Mouse (Mus musculus) forebrain, postnatal 0 days (tissue): Measurements from ENCODE around the gene Gm20683. TPM values are rescaled to one million over a fixed set of nuclear protein-coding genes. Genes with fewer than 3 reads are reported as not detected.
A peak's percentile ranks its signal among the peaks of the same experiment; 100 is the strongest.

Experiments
- ATAC-seq: fragments of 200-750 bp; cut with Nextera tagmentation; 2 replicates; pipeline ENCODE4 v1.8.0; 2017; ENCODE audit warnings: mild to moderate bottlenecking, moderate library complexity
- DNase-seq: peaks from one replicate; pipeline ENCODE4 v3.0.0-alpha.2; 2015
- H3K27ac ChIP-seq: fragments of 300-500 bp; sonication (generic); 2 replicates; pipeline ENCODE4 v1.5.1; 2014; ENCODE audit warnings: low read depth, mild to moderate bottlenecking, antibody characterized with exemption, low read length, moderate library complexity, mixed read lengths
- H3K27me3 ChIP-seq: fragments of 300-500 bp; sonication (generic); 2 replicates; pipeline ENCODE4 v1.6.1; 2014; ENCODE audit warnings: mild to moderate bottlenecking, low read length, mixed read lengths; ENCODE audit not compliant: insufficient read depth
- H3K36me3 ChIP-seq: fragments of 300-500 bp; sonication (generic); 2 replicates; pipeline ENCODE4 v1.6.1; 2014; ENCODE audit warnings: mild to moderate bottlenecking, moderate library complexity; ENCODE audit not compliant: insufficient read depth
- H3K4me1 ChIP-seq: fragments of 300-500 bp; sonication (generic); 2 replicates; pipeline ENCODE4 v1.6.1; 2014; ENCODE audit warnings: antibody characterized with exemption; ENCODE audit not compliant: insufficient read depth
- H3K4me2 ChIP-seq: fragments of 300-500 bp; sonication (generic); 2 replicates; pipeline ENCODE4 v1.6.1; 2014; ENCODE audit warnings: low read depth, mild to moderate bottlenecking, moderate library complexity
- H3K4me3 ChIP-seq: fragments of 300-500 bp; sonication (generic); 2 replicates; pipeline ENCODE4 v1.5.1; 2014; ENCODE audit warnings: low read depth, low read length, mixed read lengths
- H3K9ac ChIP-seq: fragments of 300-500 bp; sonication (generic); 2 replicates; pipeline ENCODE4 v1.6.1; 2014; ENCODE audit warnings: mild to moderate bottlenecking
- H3K9me3 ChIP-seq: fragments of 300-500 bp; sonication (generic); 2 replicates; pipeline ENCODE4 v1.6.1; 2016; ENCODE audit warnings: low read length
- CTCF ChIP-seq: sonication (generic); IDR thresholded peaks from 2 replicates; pipeline ENCODE4 v1.5.1; 2016; ENCODE audit warnings: antibody characterized with exemption, control low read depth, low read depth
- WGBS: fragments of 180-500 bp; shearing (Covaris S2); extraction: QIAGEN DNeasy Blood & Tissue Kit; methylation state at CpG from one replicate; pipeline ENCODE4 v1.1.7; 2014; 5-methylcytosine and 5-hydroxymethylcytosine counted together
- polyA plus RNA-seq: library from polyadenylated mRNA; unstranded; fragments of >200 nt; fragmentation: Nextera tagmentation; extraction: Ambion mirVana; gene quantifications from 2 replicates; pipeline ENCODE4 v1.2.1, GENCODE M21; 2015
- total RNA-seq: library from RNA; depleted of rRNA; stranded (reverse); fragments of >200 nt; gene quantifications from 2 replicates; pipeline ENCODE4 v1.2.3, GENCODE M21; 2014

Gm20683 gene
- total and polyA plus RNA-seq, 2 experiments from 2014 or later, result 12.3 to 23.8 TPM

DNA sequence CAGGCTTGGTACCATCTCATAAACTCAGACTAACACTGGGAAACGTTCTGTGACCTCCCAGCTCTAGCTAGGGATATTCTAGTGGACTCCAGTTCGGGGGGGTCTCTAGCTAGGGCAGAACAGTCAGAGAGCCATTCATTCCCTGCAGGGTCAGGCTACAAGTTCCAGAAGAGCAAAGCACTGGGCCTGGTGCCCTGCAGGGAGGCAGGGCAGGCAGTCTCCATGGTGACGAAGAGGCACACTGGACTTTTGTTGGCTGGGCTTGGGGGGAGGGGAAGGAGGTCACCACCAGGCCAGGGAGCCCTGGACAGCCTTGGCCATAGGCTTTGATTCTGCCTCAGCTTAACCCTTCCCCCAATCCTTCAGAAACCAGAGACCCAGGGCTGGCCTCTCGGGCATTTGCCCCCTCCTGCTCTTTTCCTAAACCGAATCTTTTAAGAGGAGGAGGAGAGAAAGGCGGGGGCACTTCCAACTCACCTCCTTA, 45.9 kb downstream of the Gm20683 start, which contains the start of gene AC134908.4:
AC134908.4 (minus strand) TSS at position 51 of the 484 bp plus-strand sequence.
- peak within 1 kb of the TSS; percentile 45; the same call in 1 of the 2 replicates for H3K9ac ChIP-seq
- no peaks in the 10 kb centered on the region for H3K36me3 ChIP-seq
- H3K27me3 ChIP-seq, result peaks cover 6% of the 10 kb centered on the region; the same call in 1 of the 2 replicates
- no peaks in the 10 kb centered on the region for H3K9me3 ChIP-seq
- TF ChIP-seq CTCF, result no peak
- H3K4me2 ChIP-seq, result peak within 1 kb of the TSS; percentile 64
- 14% methylated on average over 6 of the region's 6 CpGs for WGBS
- peak within 1 kb of the TSS; percentile 47 for H3K4me3 ChIP-seq
- peak; percentile 10 for ATAC-seq
- peak within 1 kb of the TSS; percentile 41; the same call in 1 of the 2 replicates for H3K27ac ChIP-seq
- DNase-seq, result peak; percentile 48
- peaks cover 11% of the 10 kb centered on the region for H3K4me1 ChIP-seq

DNA sequence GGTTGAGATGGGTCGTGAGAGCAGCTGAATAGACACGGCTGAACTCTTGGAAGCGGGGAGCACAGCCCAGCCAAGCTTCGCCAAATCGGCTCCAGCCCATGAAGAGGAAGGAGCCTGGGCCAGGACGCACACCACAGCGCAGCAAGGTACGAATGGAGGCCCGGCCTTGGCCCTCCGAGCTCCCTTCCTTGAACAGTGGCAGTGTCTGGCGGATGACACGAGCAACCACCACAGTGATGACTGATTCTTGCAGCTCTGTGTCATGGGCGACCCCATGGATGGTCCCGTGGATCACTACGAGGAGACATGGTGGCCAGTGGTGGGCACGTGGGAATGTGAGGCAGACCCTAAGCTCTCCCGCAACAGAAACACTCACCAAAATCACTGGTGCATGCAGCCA, 46.6 kb downstream of the Gm20683 start:
- Histone ChIP-seq H3K4me2 (peak overlapping the region; percentile 64), H3K4me1 (peaks cover 11% of the 10 kb centered on the region), H3K9ac (no peak overlapping the region), H3K27ac (peak overlapping the region; percentile 41; the same call in 1 of the 2 replicates), H3K9me3 (no peaks in the 10 kb centered on the region), H3K36me3 (no peaks in the 10 kb centered on the region), H3K4me3 (no peak overlapping the region), H3K27me3 (peaks cover 6% of the 10 kb centered on the region; the same call in 1 of the 2 replicates)
- no peak for TF ChIP-seq CTCF
- 53% methylated on average over 17 of the region's 17 CpGs for WGBS
- no peak for ATAC-seq
- DNase-seq, result no peak

DNA sequence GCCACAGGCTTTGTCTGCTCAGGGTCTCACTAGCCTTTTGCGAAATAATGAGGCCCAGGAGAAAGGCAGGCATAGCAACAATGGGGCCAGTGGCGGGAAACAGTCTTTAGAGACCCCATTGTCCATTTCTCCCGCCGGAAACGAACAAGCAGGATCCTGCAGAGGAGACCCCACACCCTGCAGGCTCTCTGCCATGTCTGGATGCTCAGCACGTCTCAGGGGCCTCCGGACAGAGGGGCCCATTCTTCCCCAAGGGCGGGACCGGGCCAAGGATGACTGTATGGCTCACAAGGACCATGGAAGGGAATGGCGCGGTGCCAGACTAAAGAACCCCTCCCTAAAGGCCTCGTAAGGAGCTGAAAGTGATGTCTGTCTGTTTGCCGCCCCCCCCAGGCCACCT, 47.4 kb downstream of the Gm20683 start:
- Histone ChIP-seq H3K4me1 (peaks cover 11% of the 10 kb centered on the region), H3K4me2 (0 out of 2 replicates have a peak overlapping the region, but pooled peaks have one; percentile 13), H3K27ac (peak overlapping the region; percentile 91), H3K36me3 (0 out of 2 replicates have a peak, but pooled peaks cover 6% of the 10 kb centered on the region), H3K9ac (no peak overlapping the region), H3K9me3 (no peaks in the 10 kb centered on the region), H3K27me3 (peaks cover 6% of the 10 kb centered on the region; the same call in 1 of the 2 replicates), H3K4me3 (no peak overlapping the region)
- TF ChIP-seq CTCF, result no peak
- ATAC-seq (no peak), DNase-seq (no peak)
- 6% methylated on average over 13 of the region's 13 CpGs for WGBS

DNA sequence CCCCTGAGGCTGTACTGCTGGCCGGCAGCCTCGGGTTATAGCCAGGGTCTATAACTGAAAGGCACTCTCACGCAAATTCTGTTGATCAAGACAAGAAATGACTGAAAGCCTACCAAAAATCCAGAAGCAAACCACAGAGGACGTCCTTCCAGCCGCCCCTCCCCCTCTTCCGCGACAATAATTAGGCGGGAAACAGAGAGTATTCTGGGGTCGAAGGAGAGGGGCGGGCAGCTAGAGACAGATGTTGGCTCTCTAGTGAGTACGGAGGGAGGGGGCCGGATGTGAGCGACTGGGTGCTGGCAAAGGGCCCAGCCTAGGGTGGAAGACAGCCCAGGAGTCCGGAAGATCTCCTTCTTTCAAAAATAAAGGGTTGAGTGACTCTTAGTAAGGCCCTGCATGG, 48.9 kb downstream of the Gm20683 start, which contains the start of gene Fam173a:
Fam173a (minus strand) TSS at position 287 of the 400 bp plus-strand sequence.
- peak within 1 kb of the TSS; percentile 86 for H3K9ac ChIP-seq
- ATAC-seq, result peak; percentile 53
- no peak for TF ChIP-seq CTCF
- DNase-seq, result peak; percentile 79
- H3K27me3 ChIP-seq, result peaks cover 6% of the 10 kb centered on the region; the same call in 1 of the 2 replicates
- H3K4me1 ChIP-seq, result peaks cover 11% of the 10 kb centered on the region
- H3K27ac ChIP-seq, result peak within 1 kb of the TSS; percentile 91
- H3K4me2 ChIP-seq, result peak within 1 kb of the TSS; percentile 96
- WGBS, result under 1% methylated on average over 14 of the region's 14 CpGs
- H3K4me3 ChIP-seq, result peak within 1 kb of the TSS; percentile 87
- peaks cover 10% of the 10 kb centered on the region for H3K36me3 ChIP-seq
- H3K9me3 ChIP-seq, result no peaks in the 10 kb centered on the region

DNA sequence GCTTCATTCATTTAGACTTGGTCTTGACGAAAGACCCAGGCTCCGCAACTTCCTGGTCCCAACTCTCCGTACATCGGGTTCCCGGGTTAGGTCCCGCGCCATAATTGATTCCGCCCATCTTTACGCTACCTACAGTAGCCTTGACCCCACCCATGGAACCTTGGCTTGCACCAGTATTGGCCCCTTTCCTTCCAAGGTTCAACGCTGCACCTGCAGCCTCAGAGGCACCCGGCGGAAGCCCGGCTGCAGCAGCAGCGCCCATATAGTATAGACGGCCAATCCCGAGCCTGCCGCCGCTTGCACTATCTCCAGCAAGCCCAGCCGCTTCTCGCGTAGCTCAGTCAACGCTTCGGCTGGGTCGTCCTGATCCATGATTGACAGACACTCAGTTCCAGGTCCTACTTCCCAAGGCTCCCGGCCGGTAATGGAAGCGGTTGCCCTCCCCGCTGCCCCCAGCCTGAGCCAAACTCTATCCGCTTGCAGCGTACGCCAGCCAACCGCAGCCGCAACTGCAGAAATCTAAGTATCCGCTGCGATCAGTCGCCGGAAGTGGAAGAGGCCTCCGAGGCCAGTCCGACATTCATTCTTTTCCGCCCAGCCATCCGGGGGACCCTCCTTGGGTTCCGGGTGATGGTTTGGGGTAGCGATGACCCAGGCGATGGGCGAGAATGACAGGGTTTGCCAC, 49.6 kb downstream of the Gm20683 start:
- peaks cover 11% of the 10 kb centered on the region for H3K4me1 ChIP-seq
- WGBS, result under 1% methylated on average over 45 of the region's 45 CpGs
- no peak for TF ChIP-seq CTCF

DNA sequence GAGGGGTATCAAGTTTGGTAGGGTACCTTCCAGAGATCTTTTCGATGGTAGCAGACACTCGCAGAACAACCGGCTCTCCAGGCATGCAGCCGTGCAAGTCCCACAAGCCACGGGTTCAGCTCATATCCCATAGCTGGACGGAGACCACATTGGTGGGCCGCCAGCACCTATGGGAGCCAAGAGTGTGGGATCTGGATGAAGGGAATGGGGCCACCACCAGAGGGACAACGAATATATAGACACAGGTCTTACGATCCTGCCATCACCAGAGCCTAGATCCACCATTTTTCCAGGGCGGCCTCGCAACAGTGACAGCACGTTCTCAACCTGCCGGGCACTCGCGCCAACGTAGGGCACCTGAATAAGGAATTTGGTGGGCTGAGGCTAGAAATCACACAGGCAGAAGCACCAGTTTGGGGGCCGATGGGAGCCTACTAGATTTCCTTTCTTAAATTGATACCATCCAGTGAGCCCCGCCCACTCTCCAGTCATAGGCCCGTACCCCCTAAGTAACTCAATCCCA, 50.2 kb downstream of the Gm20683 start:
- H3K4me1 ChIP-seq, result peaks cover 11% of the 10 kb centered on the region
- H3K36me3 ChIP-seq, result peaks cover 14% of the 10 kb centered on the region
- peak overlapping the region; percentile 96 for H3K4me2 ChIP-seq
- no peaks in the 10 kb centered on the region for H3K9me3 ChIP-seq
- H3K9ac ChIP-seq, result peak overlapping the region; percentile 86
- peaks cover 3% of the 10 kb centered on the region; the same call in 1 of the 2 replicates for H3K27me3 ChIP-seq
- 22% methylated on average over 19 of the region's 19 CpGs for WGBS
- TF ChIP-seq CTCF, result peak; percentile 27
- H3K4me3 ChIP-seq, result peak overlapping the region; percentile 87
- DNase-seq, result no peak
- peak; percentile 23 for ATAC-seq
- peak overlapping the region; percentile 91 for H3K27ac ChIP-seq

More for the DNA sequence above, 49.6 kb downstream of the Gm20683 start:
- Histone ChIP-seq H3K27ac (peak overlapping the region; percentile 91), H3K9me3 (no peaks in the 10 kb centered on the region), H3K4me3 (peak overlapping the region; percentile 87), H3K27me3 (peaks cover 6% of the 10 kb centered on the region; the same call in 1 of the 2 replicates), H3K4me2 (peak overlapping the region; percentile 96), H3K9ac (peak overlapping the region; percentile 86), H3K36me3 (peaks cover 14% of the 10 kb centered on the region)
- DNase-seq, result peak; percentile 91
- ATAC-seq, result peak; percentile 79
